Mouse (Mus musculus): Measurements from ENCODE around the gene Vmn1r61. TPM values are rescaled to one million over a fixed set of nuclear protein-coding genes. Genes with fewer than 3 reads are reported as not detected.

Vmn1r61 gene
- not detected for total RNA-seq (2021)
- long read RNA-seq, experiment 1, result 0 reads
- long read RNA-seq, experiment 2, result 0 reads

DNA sequence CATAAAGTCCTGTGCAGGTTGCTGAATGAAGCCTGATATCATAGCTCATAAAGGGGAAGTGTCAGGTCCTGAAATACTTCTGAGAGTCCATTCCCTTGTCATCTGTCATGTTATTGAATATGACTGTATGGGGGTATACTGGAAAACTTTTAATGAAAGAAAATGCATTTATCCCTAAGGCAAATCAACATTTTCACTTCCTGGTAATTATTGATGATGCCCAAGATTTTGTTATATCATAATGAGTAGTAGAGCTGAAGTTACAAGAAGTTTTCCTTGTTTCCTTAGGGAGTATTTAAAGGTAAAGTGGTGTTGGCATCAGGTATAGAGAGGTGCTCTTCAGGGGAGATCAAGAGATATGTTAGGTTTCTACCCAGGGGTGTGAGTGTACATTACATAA, at the start of gene Vmn1r61:
Gene Vmn1r61 (minus strand): TSS at position 101 of the 400 bp plus-strand sequence.
- no peak for DNase-seq (ENCODE audit: low spot score in 2 of 2)

Other genes starting within 250 kb of the Vmn1r61 start
- gene Vmn1r58, start 199.9 kb downstream of the Vmn1r61 start, total RNA-seq (2021), result not detected
- gene Vmn1r59, start 156.5 kb downstream of the Vmn1r61 start, total RNA-seq (2021), result not detected
- gene Vmn2r28, start 119.3 kb downstream of the Vmn1r61 start, total RNA-seq (2021), result not detected
- not detected for gene Vmn1r60, start 66.0 kb downstream of the Vmn1r61 start, total RNA-seq (2021)
- not detected for gene Vmn1r62, start 60.3 kb upstream of the Vmn1r61 start, total RNA-seq (2021)
- not detected for gene Vmn1r63, start 192.2 kb upstream of the Vmn1r61 start, total RNA-seq (2021)

Measured in adrenal gland, adult 18-20 months (tissue).